Mouse (Mus musculus) CH12.LX (cell line): Measurements from ENCODE around the gene Elob. TPM values are rescaled to one million over a fixed set of nuclear protein-coding genes. Genes with fewer than 3 reads are reported as not detected.

Experiments used
- DNase-seq: peaks from one replicate; pipeline ENCODE4 v3.0.0-alpha.2; 2013; ENCODE audit errors: extremely low read depth
- H3K27ac ChIP-seq: 2 replicates; pipeline ENCODE4 v1.5.1; 2012; ENCODE audit warnings: low read depth, mild to moderate bottlenecking, control low read depth, moderate library complexity; ENCODE audit not compliant: insufficient read depth
- H3K27me3 ChIP-seq: replicated peaks from 2 replicates; pipeline ENCODE3; 2012; ENCODE audit warnings: inconsistent platforms
- H3K36me3 ChIP-seq, 2 experiments: replicated peaks in 1 of 2; 2 replicates each; pipeline versions ENCODE3 to v1.6.1; 2012; ENCODE audit warnings: inconsistent platforms in 1 of 2, low read length in 1 of 2, mild to moderate bottlenecking in 1 of 2, mixed read lengths in 1 of 2, moderate library complexity in 1 of 2; ENCODE audit not compliant: control insufficient read depth in 1 of 2, insufficient read depth in 1 of 2
- H3K4me1 ChIP-seq, 2 experiments: 2 replicates each; pipeline ENCODE4 v1.6.1; 2012; ENCODE audit warnings: inconsistent platforms in 1 of 2, moderate library complexity in 1 of 2; ENCODE audit not compliant: insufficient read depth in 2 of 2, control insufficient read depth in 1 of 2
- H3K4me2 ChIP-seq: 2 replicates; pipeline ENCODE4 v1.6.1; 2012; ENCODE audit warnings: low read depth, mild to moderate bottlenecking, control low read depth; ENCODE audit not compliant: poor library complexity, insufficient read depth, severe bottlenecking
- H3K4me3 ChIP-seq, 3 experiments: fragments of 150-350 bp in 1 of 3; sonication (generic) in 1 of 3; replicated peaks in 1 of 3; 2 replicates each; pipeline versions ENCODE3 to v1.5.1; 2011 to 2012; ENCODE audit warnings: low read depth in 2 of 3, low read length in 2 of 3, mild to moderate bottlenecking in 2 of 3, moderate library complexity in 2 of 3, control low read depth in 1 of 3, improper control_type of control experiment in 1 of 3, inconsistent platforms in 1 of 3, mixed read lengths in 1 of 3; ENCODE audit not compliant: poor library complexity in 1 of 3
- H3K79me2 ChIP-seq: replicated peaks from 2 replicates; pipeline ENCODE4 v1.6.1; 2012; ENCODE audit warnings: mild to moderate bottlenecking, moderate library complexity; ENCODE audit not compliant: control insufficient read depth, poor library complexity, insufficient read depth, severe bottlenecking; ENCODE audit errors: extremely low read depth
- H3K9ac ChIP-seq: 2 replicates; pipeline ENCODE4 v1.6.1; 2012; ENCODE audit warnings: low read depth, mild to moderate bottlenecking, control low read depth, moderate library complexity; ENCODE audit not compliant: insufficient read depth
- H3K9me3 ChIP-seq: replicated peaks from 2 replicates; pipeline ENCODE3; 2012; ENCODE audit warnings: low read length, inconsistent platforms, mixed read lengths
- BHLHE40 ChIP-seq: IDR thresholded peaks from 2 replicates; pipeline ENCODE4 v1.6.1; 2011; ENCODE audit warnings: mild to moderate bottlenecking, low read depth, low read length, improper control_type of control experiment
- CHD1 ChIP-seq: IDR thresholded peaks from 2 replicates; pipeline ENCODE4 v1.6.1; 2012; ENCODE audit warnings: low read depth, low read length, improper control_type of control experiment, inconsistent platforms
- CHD2 ChIP-seq: IDR thresholded peaks from 2 replicates; pipeline ENCODE4 v1.6.1; 2011; ENCODE audit warnings: low read length, improper control_type of control experiment
- CTCF ChIP-seq, 2 experiments: IDR thresholded peaks in 1 of 2; conservative IDR thresholded peaks in 1 of 2; 2 replicates each; pipeline ENCODE4 v1.5.1; 2011 to 2012; ENCODE audit warnings: low read depth in 2 of 2, low read length in 2 of 2, improper control_type of control experiment in 1 of 2, inconsistent platforms in 1 of 2, mild to moderate bottlenecking in 1 of 2, moderate library complexity in 1 of 2
- E2F4 ChIP-seq: IDR thresholded peaks from 2 replicates; pipeline ENCODE4 v1.6.1; 2011; ENCODE audit warnings: low read depth, low read length, improper control_type of control experiment; ENCODE audit not compliant: insufficient replicate concordance
- GABPA ChIP-seq: IDR thresholded peaks from 2 replicates; pipeline ENCODE4 v1.6.1; 2012; ENCODE audit warnings: low read depth, low read length, improper control_type of control experiment, inconsistent platforms; ENCODE audit not compliant: insufficient replicate concordance
- IRF4 ChIP-seq: IDR thresholded peaks from 2 replicates; pipeline ENCODE4 v1.6.1; 2014; ENCODE audit warnings: low read depth, mild to moderate bottlenecking, inconsistent platforms, low read length, improper control_type of control experiment
- JUN ChIP-seq: IDR thresholded peaks from 2 replicates; pipeline ENCODE4 v1.6.1; 2011; ENCODE audit warnings: low read depth, mild to moderate bottlenecking, low read length, improper control_type of control experiment, moderate library complexity; ENCODE audit not compliant: insufficient read depth
- JUND ChIP-seq: conservative IDR thresholded peaks from 2 replicates; pipeline ENCODE4 v1.6.1; 2011; ENCODE audit warnings: low read depth, low read length, improper control_type of control experiment
- MAX ChIP-seq: IDR thresholded peaks from 2 replicates; pipeline ENCODE4 v1.6.1; 2011; ENCODE audit warnings: low read length, improper control_type of control experiment
- MAZ ChIP-seq: IDR thresholded peaks from 2 replicates; pipeline ENCODE4 v1.6.1; 2012; ENCODE audit warnings: low read depth, mild to moderate bottlenecking, inconsistent platforms, low read length, improper control_type of control experiment, moderate library complexity
- MEF2A ChIP-seq: IDR thresholded peaks from 2 replicates; pipeline ENCODE4 v1.6.1; 2014; ENCODE audit warnings: low read depth, mild to moderate bottlenecking, inconsistent platforms, low read length, improper control_type of control experiment, borderline replicate concordance
- NELFE ChIP-seq: IDR thresholded peaks from 2 replicates; pipeline ENCODE4 v1.6.1; 2011; ENCODE audit warnings: low read depth, low read length, improper control_type of control experiment
- RAD21 ChIP-seq: IDR thresholded peaks from 2 replicates; pipeline ENCODE4 v1.6.1; 2011; ENCODE audit warnings: low read depth, mild to moderate bottlenecking, low read length, improper control_type of control experiment, moderate library complexity
- SMC3 ChIP-seq: IDR thresholded peaks from 2 replicates; pipeline ENCODE4 v1.6.1; 2011; ENCODE audit warnings: low read depth, low read length, improper control_type of control experiment
- TBP ChIP-seq: conservative IDR thresholded peaks from 2 replicates; pipeline ENCODE4 v1.6.1; 2011; ENCODE audit warnings: low read depth, low read length, improper control_type of control experiment
- USF1 ChIP-seq: IDR thresholded peaks from 2 replicates; pipeline ENCODE4 v1.6.1; 2014; ENCODE audit warnings: low read depth, mild to moderate bottlenecking, inconsistent platforms, low read length, improper control_type of control experiment
- USF2 ChIP-seq: conservative IDR thresholded peaks from 2 replicates; pipeline ENCODE4 v1.6.1; 2011; ENCODE audit warnings: low read depth, low read length, improper control_type of control experiment
- ZC3H11A ChIP-seq: IDR thresholded peaks from 2 replicates; pipeline ENCODE4 v1.6.1; 2012; ENCODE audit warnings: low read depth, mild to moderate bottlenecking, inconsistent platforms, low read length, improper control_type of control experiment
- ZMIZ1 ChIP-seq: IDR thresholded peaks from 2 replicates; pipeline ENCODE4 v1.6.1; 2012; ENCODE audit warnings: low read depth, mild to moderate bottlenecking, inconsistent platforms, low read length, improper control_type of control experiment
- dilution Hi-C: fragments of 300-500 bp; cut with MboI; formaldehyde crosslinking; loops from 2 replicates; pipeline ENCODE4 v1.14.3; 2020; ENCODE audit warnings: low sequenced_read_pairs; ENCODE audit not compliant: extremely low pct_unique_long_range_greater_than_20kb, extremely low pct_ligation_motif_present
- in situ Hi-C: fragments of 300-500 bp; cut with MboI; formaldehyde crosslinking; loops from 3 replicates; pipeline ENCODE4 v1.14.3; 2019; ENCODE audit warnings: low sequenced_read_pairs, low pct_ligation_motif_present, low pct_unique_long_range_greater_than_20kb, mixed read lengths
- polyA plus RNA-seq: library from polyadenylated mRNA; unstranded; fragments of >175 nt; gene quantifications from 2 replicates; pipeline ENCODE4 v1.2.1, GENCODE M21; 2012; ENCODE audit warnings: low read depth; ENCODE audit not compliant: insufficient read length
- total RNA-seq, 2 experiments: library from RNA; depleted of rRNA; stranded (reverse); fragments of 300-350 nt in 1 of 2; fragments of >200 nt in 1 of 2; gene quantifications; 2 replicates each; pipeline ENCODE4 v1.2.3; 2012 to 2014

Gene Elob
- total and polyA plus RNA-seq, 3 experiments: 306 to 534 (median 386) TPM

GRCm38 (mm10) chr17:23876741-23877140 is 47.8 kb upstream of the Elob start:
- no peak for DNase-seq
- Histone ChIP-seq H3K36me3 (no peaks in the 10 kb centered on the region), H3K79me2 (no peaks in the 10 kb centered on the region), H3K9ac (no peak overlapping the region), H3K4me1 (no peaks in the 10 kb centered on the region), H3K27ac (no peak overlapping the region), H3K4me2 (no peak overlapping the region), H3K9me3 (no peaks in the 10 kb centered on the region), H3K4me3 (no peak overlapping the region), H3K27me3 (peaks cover 33% of the 10 kb centered on the region)
- in situ Hi-C loops (no loop called here), dilution Hi-C loops (no loop called here)
- TF ChIP-seq MAX (no peak), BHLHE40 (no peak), MEF2A (no peak), CHD2 (no peak), ZMIZ1 (no peak), JUN (no peak), CHD1 (no peak), SMC3 (no peak), IRF4 (no peak), NELFE (no peak), JUND (no peak), E2F4 (no peak), RAD21 (no peak), USF1 (no peak), MAZ (no peak)
- TF ChIP-seq, all 38 proteins: peak for 0

- Histone ChIP-seq H3K4me2 (no peak overlapping the region), H3K79me2 (no peaks in the 10 kb centered on the region), H3K4me1 (no peaks in the 10 kb centered on the region), H3K9me3 (peaks cover 5% of the 10 kb centered on the region), H3K9ac (no peak overlapping the region), H3K27ac (no peak overlapping the region), H3K36me3 (no peaks in the 10 kb centered on the region), H3K27me3 (peaks cover 42% of the 10 kb centered on the region), H3K4me3 (no peak overlapping the region)
- DNase-seq: peak; percentile 28
- in situ Hi-C loops (no loop called here), dilution Hi-C loops (no loop called here)
- peak; percentile 67 to 84 for TF ChIP-seq CTCF (conservative IDR thresholded peaks at IDR 0.05 in 1 of 2, IDR thresholded peaks at IDR 0.05 in 1 of 2; ENCODE audit: low read depth in 2 of 2, low read length in 2 of 2)
- TF ChIP-seq MAZ: no peak
- TF ChIP-seq ZC3H11A: peak; percentile 15; the same call in 1 of the 2 replicates
- no peak for TF ChIP-seq USF2
- TF ChIP-seq RAD21: peak; percentile 59
- no peak for TF ChIP-seq TBP
- TF ChIP-seq SMC3: peak; percentile 87
- no peak for TF ChIP-seq GABPA
Observed at GRCm38 (mm10) chr17:23873884-23874856, 45.2 kb upstream of the Elob start.
